Mouse (Mus musculus) ES-Bruce4 (cell line): ENCODE results near the gene Ttc39d.

Source experiments
- CTCF ChIP-seq: IDR thresholded peaks from one replicate; pipeline ENCODE4 v1.8.1; 2011; ENCODE audit warnings: low read depth, low read length
- POLR2A ChIP-seq: IDR thresholded peaks from one replicate; pipeline ENCODE4 v1.8.1; 2011; ENCODE audit warnings: low read length; ENCODE audit not compliant: insufficient read depth

GRCm38 (mm10) chr17:80224326-80225116 is 17.3 kb downstream of the Ttc39d start, which contains the start of gene Gemin6:
- TF ChIP-seq POLR2A, result peak; percentile 84
- no peak for TF ChIP-seq CTCF
